Mouse (Mus musculus) CH12.LX (cell line): ENCODE measurements around the gene Armc10. TPM values are rescaled to one million over a fixed set of nuclear protein-coding genes. Genes with fewer than 3 reads are reported as not detected.
"Not testable (repeated sequence)": the region's sequence is repeated elsewhere in the genome, so short reads cannot be mapped to it uniquely, and the experiment has no call there.

Experiments used
- DNase-seq: peaks from one replicate; pipeline ENCODE4 v3.0.0-alpha.2; 2013; ENCODE audit errors: extremely low read depth
- H3K27ac ChIP-seq: 2 replicates; pipeline ENCODE4 v1.5.1; 2012; ENCODE audit warnings: low read depth, mild to moderate bottlenecking, control low read depth, moderate library complexity; ENCODE audit not compliant: insufficient read depth
- H3K27me3 ChIP-seq: replicated peaks from 2 replicates; pipeline ENCODE3; 2012; ENCODE audit warnings: inconsistent platforms
- H3K36me3 ChIP-seq, 2 experiments: replicated peaks in 1 of 2; 2 replicates each; pipeline versions ENCODE3 to v1.6.1; 2012; ENCODE audit warnings: inconsistent platforms in 1 of 2, low read length in 1 of 2, mild to moderate bottlenecking in 1 of 2, mixed read lengths in 1 of 2, moderate library complexity in 1 of 2; ENCODE audit not compliant: control insufficient read depth in 1 of 2, insufficient read depth in 1 of 2
- H3K4me1 ChIP-seq, 2 experiments: 2 replicates each; pipeline ENCODE4 v1.6.1; 2012; ENCODE audit warnings: inconsistent platforms in 1 of 2, moderate library complexity in 1 of 2; ENCODE audit not compliant: insufficient read depth in 2 of 2, control insufficient read depth in 1 of 2
- H3K4me2 ChIP-seq: 2 replicates; pipeline ENCODE4 v1.6.1; 2012; ENCODE audit warnings: low read depth, mild to moderate bottlenecking, control low read depth; ENCODE audit not compliant: poor library complexity, insufficient read depth, severe bottlenecking
- H3K4me3 ChIP-seq, 3 experiments: fragments of 150-350 bp in 1 of 3; sonication (generic) in 1 of 3; replicated peaks in 1 of 3; 2 replicates each; pipeline versions ENCODE3 to v1.5.1; 2011 to 2012; ENCODE audit warnings: low read depth in 2 of 3, low read length in 2 of 3, mild to moderate bottlenecking in 2 of 3, moderate library complexity in 2 of 3, control low read depth in 1 of 3, improper control_type of control experiment in 1 of 3, inconsistent platforms in 1 of 3, mixed read lengths in 1 of 3; ENCODE audit not compliant: poor library complexity in 1 of 3
- H3K79me2 ChIP-seq: replicated peaks from 2 replicates; pipeline ENCODE4 v1.6.1; 2012; ENCODE audit warnings: mild to moderate bottlenecking, moderate library complexity; ENCODE audit not compliant: control insufficient read depth, poor library complexity, insufficient read depth, severe bottlenecking; ENCODE audit errors: extremely low read depth
- H3K9ac ChIP-seq: 2 replicates; pipeline ENCODE4 v1.6.1; 2012; ENCODE audit warnings: low read depth, mild to moderate bottlenecking, control low read depth, moderate library complexity; ENCODE audit not compliant: insufficient read depth
- H3K9me3 ChIP-seq: replicated peaks from 2 replicates; pipeline ENCODE3; 2012; ENCODE audit warnings: low read length, inconsistent platforms, mixed read lengths
- CHD2 ChIP-seq: IDR thresholded peaks from 2 replicates; pipeline ENCODE4 v1.6.1; 2011; ENCODE audit warnings: low read length, improper control_type of control experiment
- CTCF ChIP-seq, 2 experiments: IDR thresholded peaks in 1 of 2; conservative IDR thresholded peaks in 1 of 2; 2 replicates each; pipeline ENCODE4 v1.5.1; 2011 to 2012; ENCODE audit warnings: low read depth in 2 of 2, low read length in 2 of 2, improper control_type of control experiment in 1 of 2, inconsistent platforms in 1 of 2, mild to moderate bottlenecking in 1 of 2, moderate library complexity in 1 of 2
- E2F4 ChIP-seq: IDR thresholded peaks from 2 replicates; pipeline ENCODE4 v1.6.1; 2011; ENCODE audit warnings: low read depth, low read length, improper control_type of control experiment; ENCODE audit not compliant: insufficient replicate concordance
- JUN ChIP-seq: IDR thresholded peaks from 2 replicates; pipeline ENCODE4 v1.6.1; 2011; ENCODE audit warnings: low read depth, mild to moderate bottlenecking, low read length, improper control_type of control experiment, moderate library complexity; ENCODE audit not compliant: insufficient read depth
- JUND ChIP-seq: conservative IDR thresholded peaks from 2 replicates; pipeline ENCODE4 v1.6.1; 2011; ENCODE audit warnings: low read depth, low read length, improper control_type of control experiment
- KAT2A ChIP-seq: IDR thresholded peaks from 2 replicates; pipeline ENCODE4 v1.6.1; 2012; ENCODE audit warnings: low read length, improper control_type of control experiment, inconsistent platforms; ENCODE audit not compliant: insufficient replicate concordance
- MAZ ChIP-seq: IDR thresholded peaks from 2 replicates; pipeline ENCODE4 v1.6.1; 2012; ENCODE audit warnings: low read depth, mild to moderate bottlenecking, inconsistent platforms, low read length, improper control_type of control experiment, moderate library complexity
- MEF2A ChIP-seq: IDR thresholded peaks from 2 replicates; pipeline ENCODE4 v1.6.1; 2014; ENCODE audit warnings: low read depth, mild to moderate bottlenecking, inconsistent platforms, low read length, improper control_type of control experiment, borderline replicate concordance
- TBP ChIP-seq: conservative IDR thresholded peaks from 2 replicates; pipeline ENCODE4 v1.6.1; 2011; ENCODE audit warnings: low read depth, low read length, improper control_type of control experiment
- TCF12 ChIP-seq: IDR thresholded peaks from 2 replicates; pipeline ENCODE4 v1.6.1; 2014; ENCODE audit warnings: low read depth, mild to moderate bottlenecking, inconsistent platforms, low read length, improper control_type of control experiment
- USF2 ChIP-seq: conservative IDR thresholded peaks from 2 replicates; pipeline ENCODE4 v1.6.1; 2011; ENCODE audit warnings: low read depth, low read length, improper control_type of control experiment
- ZC3H11A ChIP-seq: IDR thresholded peaks from 2 replicates; pipeline ENCODE4 v1.6.1; 2012; ENCODE audit warnings: low read depth, mild to moderate bottlenecking, inconsistent platforms, low read length, improper control_type of control experiment
- ZMIZ1 ChIP-seq: IDR thresholded peaks from 2 replicates; pipeline ENCODE4 v1.6.1; 2012; ENCODE audit warnings: low read depth, mild to moderate bottlenecking, inconsistent platforms, low read length, improper control_type of control experiment
- ZNF384 ChIP-seq: IDR thresholded peaks from 2 replicates; pipeline ENCODE4 v1.6.1; 2012; ENCODE audit warnings: low read depth, low read length, improper control_type of control experiment, inconsistent platforms
- dilution Hi-C: fragments of 300-500 bp; cut with MboI; formaldehyde crosslinking; loops from 2 replicates; pipeline ENCODE4 v1.14.3; 2020; ENCODE audit warnings: low sequenced_read_pairs; ENCODE audit not compliant: extremely low pct_unique_long_range_greater_than_20kb, extremely low pct_ligation_motif_present
- in situ Hi-C: fragments of 300-500 bp; cut with MboI; formaldehyde crosslinking; loops from 3 replicates; pipeline ENCODE4 v1.14.3; 2019; ENCODE audit warnings: low sequenced_read_pairs, low pct_ligation_motif_present, low pct_unique_long_range_greater_than_20kb, mixed read lengths
- polyA plus RNA-seq: library from polyadenylated mRNA; unstranded; fragments of >175 nt; gene quantifications from 2 replicates; pipeline ENCODE4 v1.2.1, GENCODE M21; 2012; ENCODE audit warnings: low read depth; ENCODE audit not compliant: insufficient read length
- total RNA-seq, 2 experiments: library from RNA; depleted of rRNA; stranded (reverse); fragments of 300-350 nt in 1 of 2; fragments of >200 nt in 1 of 2; gene quantifications; 2 replicates each; pipeline ENCODE4 v1.2.3; 2012 to 2014

The Armc10 gene
- total and polyA plus RNA-seq, 3 experiments: 39.1 to 71.9 (median 46.0) TPM

GRCm38 (mm10) chr5:21702873-21703475 lies 57.4 kb downstream of the Armc10 start:
- no peaks in the 10 kb centered on the region for H3K9me3 ChIP-seq
- no peaks in the 10 kb centered on the region for H3K27me3 ChIP-seq
- peaks cover 3 to 10% of the 10 kb centered on the region in 2 experiments; a peak in 3 of 4 replicates for H3K4me1 ChIP-seq
- TF ChIP-seq MAZ (no peak), CHD2 (no peak), JUND (no peak), E2F4 (no peak), MEF2A (peak; percentile 70; the same call in 1 of the 2 replicates), CTCF (conservative IDR thresholded peaks at IDR 0.05 in 1 of 2, IDR thresholded peaks at IDR 0.05 in 1 of 2; ENCODE audit: low read depth in 2 of 2, low read length in 2 of 2) (no peak), TBP (no peak)
- TF ChIP-seq, all 38 proteins: peak for 1
- dilution Hi-C loops (no loop called here), in situ Hi-C loops (no loop called here)
- Histone ChIP-seq H3K9ac (peak overlapping the region; percentile 18; the same call in 1 of the 2 replicates), H3K4me3 (no peak overlapping the region), H3K79me2 (no peaks in the 10 kb centered on the region), H3K27ac (no peak overlapping the region), H3K4me2 (peak overlapping the region; percentile 51), H3K36me3 (no peaks in the 10 kb centered on the region)
- DNase-seq: peak; percentile 16

DNA sequence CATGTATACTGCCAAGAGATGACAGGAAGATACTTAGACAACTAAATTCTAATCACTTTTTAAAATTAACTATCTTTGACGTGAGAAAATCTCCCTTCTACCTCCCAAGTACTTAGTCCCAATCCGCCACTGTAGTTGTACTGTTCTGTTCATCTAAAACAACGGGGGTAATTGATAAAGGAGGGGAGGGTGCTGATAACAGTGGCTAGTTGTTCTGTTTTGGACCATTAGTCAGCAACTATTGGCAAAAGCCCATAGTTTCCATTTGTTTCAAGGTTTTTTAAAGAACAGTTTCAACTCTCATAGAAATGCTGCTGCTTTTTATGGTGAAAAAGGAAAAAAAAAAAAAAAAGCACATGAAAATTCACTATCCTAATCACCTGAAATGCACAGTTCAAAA lies 58.1 kb downstream of the Armc10 start:
- in situ Hi-C loops (no loop called here), dilution Hi-C loops (no loop called here)
- Histone ChIP-seq H3K79me2 (no peaks in the 10 kb centered on the region), H3K9me3 (no peaks in the 10 kb centered on the region), H3K27ac (no peak overlapping the region), H3K27me3 (no peaks in the 10 kb centered on the region), H3K36me3 (no peaks in the 10 kb centered on the region), H3K4me2 (no peak overlapping the region), H3K4me3 (no peak overlapping the region), H3K4me1 (peaks cover 3 to 10% of the 10 kb centered on the region in 2 experiments; a peak in 3 of 4 replicates), H3K9ac (no peak overlapping the region)
- peak; percentile 20; the same call in 1 of the 2 replicates for TF ChIP-seq ZNF384
- no peak for TF ChIP-seq JUN
- no peak for DNase-seq

DNA sequence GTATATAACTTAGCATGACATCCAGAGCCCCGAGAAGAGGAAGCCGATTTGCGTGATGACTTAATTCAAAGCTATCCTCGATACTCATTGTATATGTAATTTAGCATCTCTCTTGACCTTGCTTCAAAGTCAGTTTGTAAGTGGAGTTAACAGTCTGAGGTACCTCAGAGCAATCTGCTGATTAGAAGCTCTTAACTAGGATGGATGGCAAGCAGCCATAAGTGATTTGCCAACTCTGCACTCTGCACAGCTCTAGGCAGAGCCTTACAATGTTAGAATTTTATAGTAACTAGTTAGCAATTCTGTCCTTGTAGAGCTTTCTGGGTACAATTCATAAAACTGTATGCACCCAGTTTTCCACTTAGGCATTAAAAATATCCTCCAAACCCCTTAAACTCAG lies 60.9 kb downstream of the Armc10 start:
- dilution Hi-C loops: no loop called here

DNA sequence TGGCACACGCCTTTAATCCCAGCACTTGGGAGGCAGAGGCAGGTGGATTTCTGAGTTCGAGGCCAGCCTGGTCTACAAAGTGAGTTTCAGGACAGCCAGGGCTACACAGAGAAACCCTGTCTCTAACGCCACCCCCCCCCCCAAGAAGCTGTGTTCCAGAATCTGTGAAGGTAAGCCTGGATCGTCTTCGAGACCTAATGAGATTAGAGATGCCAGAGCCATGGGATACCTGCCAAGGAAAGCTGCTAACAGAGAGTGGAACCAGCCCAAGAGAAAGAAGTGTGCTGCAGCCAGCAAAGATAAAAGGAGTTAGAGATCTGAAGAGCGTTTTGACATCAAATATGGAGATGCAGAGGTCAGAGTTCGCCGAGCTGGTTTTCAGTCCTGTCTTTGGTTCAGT lies 62.4 kb downstream of the Armc10 start:
- H3K9me3 ChIP-seq, in situ Hi-C loops, H3K4me2 ChIP-seq, dilution Hi-C loops, H3K27ac ChIP-seq, DNase-seq, H3K36me3 ChIP-seq, H3K4me3 ChIP-seq, H3K9ac ChIP-seq, H3K27me3 ChIP-seq, H3K4me1 ChIP-seq, H3K79me2 ChIP-seq: not testable (repeated sequence)

More for the DNA sequence above, 60.9 kb downstream of the Armc10 start:
- in situ Hi-C loops: no loop called here
- no peak overlapping the region for H3K9ac ChIP-seq
- DNase-seq: no peak
- no peaks in the 10 kb centered on the region for H3K27me3 ChIP-seq
- no peaks in the 10 kb centered on the region for H3K36me3 ChIP-seq
- no peak overlapping the region for H3K4me2 ChIP-seq
- H3K4me1 ChIP-seq: peaks cover 3 to 10% of the 10 kb centered on the region in 2 experiments; a peak in 3 of 4 replicates
- no peaks in the 10 kb centered on the region for H3K79me2 ChIP-seq
- H3K27ac ChIP-seq: no peak overlapping the region
- TF ChIP-seq ZC3H11A: no peak
- no peak for TF ChIP-seq ZMIZ1
- TF ChIP-seq TCF12: no peak
- no peak for TF ChIP-seq KAT2A
- TF ChIP-seq USF2: no peak
- H3K4me3 ChIP-seq: no peak overlapping the region
- no peaks in the 10 kb centered on the region for H3K9me3 ChIP-seq
